Comparison of ENCODE assay signal across 9 mouse cellular contexts in genomic region chr17:21231654-21232053, GRCm38 (mm10). TPM values are rescaled to one million over a fixed set of nuclear protein-coding genes. Genes with fewer than 3 reads are reported as not detected.
DNase-seq lines count a peak whose midpoint lies in the region; ATAC-seq and TF ChIP-seq lines count a peak whose summit lies in the region.
"Had no signal": no experiment of that assay in that cellular context is flagged by ENCODE, and none has a peak within 500 bp of the region (broad histone marks: within the 10 kb centered on the region; RNA-seq: fewer than 3 reads in every experiment).

No protein-coding gene starts in this region.

- H3K4me3 ChIP-seq in midbrain, embryonic 10.5 days: no peak overlapping the region
- H3K4me3 ChIP-seq in midbrain, embryonic 13.5 days (replicated peaks): no peak overlapping the region
- no peak overlapping the region for H3K4me3 ChIP-seq in liver, adult 2 months (ENCODE audit: insufficient read depth, low read depth, low read length)
- H3K4me3 ChIP-seq: heart, embryonic 13.5 days had no signal

- WGBS in midbrain, embryonic 10.5 days: 33% methylated on average over 9 of the region's 9 CpGs
- 31% methylated on average over 9 of the region's 9 CpGs for WGBS in midbrain, embryonic 13.5 days
- 34% methylated on average over 9 of the region's 9 CpGs for WGBS in liver, adult 2 months

- H3K9ac ChIP-seq in midbrain, embryonic 13.5 days (replicated peaks): no peak overlapping the region
- H3K9ac ChIP-seq in liver, adult 2 months (ENCODE audit: low read depth, low read length): no peak overlapping the region
- H3K9ac ChIP-seq: heart, embryonic 13.5 days had no signal

- no peaks in the 10 kb centered on the region for H3K79me2 ChIP-seq in liver, adult 2 months (ENCODE audit: control insufficient read depth, insufficient read depth, low read length)

- H3K4me2 ChIP-seq in midbrain, embryonic 13.5 days (replicated peaks): no peak overlapping the region
- H3K4me2 ChIP-seq: heart, embryonic 13.5 days had no signal

- ATAC-seq in midbrain, embryonic 13.5 days: no peak

- peak; percentile 18 for DNase-seq in midbrain, embryonic 10.5 days (ENCODE audit: low spot score)
- peak; percentile 22 for DNase-seq in WW6 (ENCODE audit: low read depth, low spot score)
- DNase-seq in embryo, embryonic 11 days: peak; percentile 49
- peak; percentile 49 for DNase-seq in kidney, postnatal 14 days
- DNase-seq in liver, adult 2 months (ENCODE audit: extremely low read depth, low read depth, low spot score): peak; percentile 44
- DNase-seq in right cerebral cortex, postnatal 10 days (ENCODE audit: low spot score in 2 of 2): peak; percentile 38 to 64

- H3K9me3 ChIP-seq in midbrain, embryonic 10.5 days (replicated peaks): peaks cover 12% of the 10 kb centered on the region; the same call in 1 of the 2 replicates
- H3K9me3 ChIP-seq in midbrain, embryonic 13.5 days: 0 out of 2 replicates have a peak, but pooled peaks cover 4% of the 10 kb centered on the region
- H3K9me3 ChIP-seq: heart, embryonic 13.5 days had no signal

- no peaks in the 10 kb centered on the region for H3K27me3 ChIP-seq in midbrain, embryonic 10.5 days (ENCODE audit: low read depth, poor library complexity, severe bottlenecking)
- no peaks in the 10 kb centered on the region for H3K27me3 ChIP-seq in midbrain, embryonic 13.5 days
- no peaks in the 10 kb centered on the region for H3K27me3 ChIP-seq in liver, adult 2 months (ENCODE audit: control insufficient read depth, insufficient read depth, low read length)
- H3K27me3 ChIP-seq: heart, embryonic 13.5 days had no signal

- no peaks in the 10 kb centered on the region for H3K4me1 ChIP-seq in midbrain, embryonic 10.5 days
- H3K4me1 ChIP-seq in midbrain, embryonic 13.5 days (replicated peaks): no peaks in the 10 kb centered on the region
- no peaks in the 10 kb centered on the region for H3K4me1 ChIP-seq in liver, adult 2 months (ENCODE audit: control insufficient read depth, insufficient read depth, low read length)
- H3K4me1 ChIP-seq: heart, embryonic 13.5 days had no signal

- TF ChIP-seq CTCF in liver, adult 2 months (IDR thresholded peaks at IDR 0.05; ENCODE audit: low read depth, low read length): peak; percentile 21; the same call in 1 of the 2 replicates

- no peaks in the 10 kb centered on the region for H3K36me3 ChIP-seq in midbrain, embryonic 10.5 days
- no peaks in the 10 kb centered on the region for H3K36me3 ChIP-seq in midbrain, embryonic 13.5 days
- no peaks in the 10 kb centered on the region for H3K36me3 ChIP-seq in liver, adult 2 months (ENCODE audit: control insufficient read depth, insufficient read depth, low read length)
- H3K36me3 ChIP-seq: heart, embryonic 13.5 days had no signal

- no peak for TF ChIP-seq POLR2A in liver, adult 2 months (IDR thresholded peaks at IDR 0.05; ENCODE audit: extremely low read depth, insufficient read depth, low read length)

- H3K27ac ChIP-seq in midbrain, embryonic 10.5 days (replicated peaks): no peak overlapping the region
- H3K27ac ChIP-seq in midbrain, embryonic 13.5 days: no peak overlapping the region
- H3K27ac ChIP-seq in liver, adult 2 months (replicated peaks; ENCODE audit: insufficient read depth, low read depth, low read length): no peak overlapping the region
- H3K27ac ChIP-seq: heart, embryonic 13.5 days had no signal

RNA-seq across cellular contexts. Expression of gene Vmn1r234, which starts 5.8 kb away (rescaled TPM):
- not detected in 2 replicates for polyA plus RNA-seq in midbrain, embryonic 10.5 days (2016; fragmentation: Nextera tagmentation; extraction: Ambion mirVana)
- polyA plus RNA-seq in midbrain, embryonic 13.5 days (2015; fragmentation: Nextera tagmentation; extraction: Ambion mirVana): not detected in 2 replicates
- not detected in 2 replicates for total RNA-seq in liver, adult 2 months (2014; rRNA removed)
- not detected in 2 replicates for polyA plus RNA-seq in liver, adult 2 months (2012; rRNA removed)
- polyA plus RNA-seq: heart, embryonic 13.5 days; small intestine, adult 2 months had no signal

RNA-seq across cellular contexts. Expression of gene Vmn1r235, which starts 24.6 kb away (rescaled TPM):
- not detected in 2 replicates for polyA plus RNA-seq in midbrain, embryonic 10.5 days (2016; fragmentation: Nextera tagmentation; extraction: Ambion mirVana)
- polyA plus RNA-seq in midbrain, embryonic 13.5 days (2015; fragmentation: Nextera tagmentation; extraction: Ambion mirVana): not detected in 2 replicates
- not detected in 2 replicates for total RNA-seq in liver, adult 2 months (2014; rRNA removed)
- polyA plus RNA-seq in liver, adult 2 months (2012; rRNA removed): not detected in 2 replicates
- polyA plus RNA-seq: heart, embryonic 13.5 days; small intestine, adult 2 months had no signal

RNA-seq across cellular contexts. Expression of gene Vmn1r236, which starts 51.1 kb away (rescaled TPM):
- not detected in 2 replicates for polyA plus RNA-seq in midbrain, embryonic 10.5 days (2016; fragmentation: Nextera tagmentation; extraction: Ambion mirVana)
- polyA plus RNA-seq in midbrain, embryonic 13.5 days (2015; fragmentation: Nextera tagmentation; extraction: Ambion mirVana): not detected in 2 replicates
- not detected in 2 replicates for total RNA-seq in liver, adult 2 months (2014; rRNA removed)
- not detected in 2 replicates for polyA plus RNA-seq in liver, adult 2 months (2012; rRNA removed)
- polyA plus RNA-seq: heart, embryonic 13.5 days; small intestine, adult 2 months had no signal
